Mouse (Mus musculus) duodenum, adult 2 months (tissue): ENCODE data around the gene Tmem184a. TPM values are rescaled to one million over a fixed set of nuclear protein-coding genes. Genes with fewer than 3 reads are reported as not detected.

ENCODE experiments used
- polyA plus RNA-seq: library from polyadenylated mRNA; depleted of rRNA; stranded (reverse); fragments of >200 nt; gene quantifications from 2 replicates; pipeline ENCODE4 v1.2.3, GENCODE M21; 2012; ENCODE audit warnings: low replicate concordance; rRNA removed

The Tmem184a gene
- polyA plus RNA-seq: 228 and 455 TPM in 2 replicates

DNA sequence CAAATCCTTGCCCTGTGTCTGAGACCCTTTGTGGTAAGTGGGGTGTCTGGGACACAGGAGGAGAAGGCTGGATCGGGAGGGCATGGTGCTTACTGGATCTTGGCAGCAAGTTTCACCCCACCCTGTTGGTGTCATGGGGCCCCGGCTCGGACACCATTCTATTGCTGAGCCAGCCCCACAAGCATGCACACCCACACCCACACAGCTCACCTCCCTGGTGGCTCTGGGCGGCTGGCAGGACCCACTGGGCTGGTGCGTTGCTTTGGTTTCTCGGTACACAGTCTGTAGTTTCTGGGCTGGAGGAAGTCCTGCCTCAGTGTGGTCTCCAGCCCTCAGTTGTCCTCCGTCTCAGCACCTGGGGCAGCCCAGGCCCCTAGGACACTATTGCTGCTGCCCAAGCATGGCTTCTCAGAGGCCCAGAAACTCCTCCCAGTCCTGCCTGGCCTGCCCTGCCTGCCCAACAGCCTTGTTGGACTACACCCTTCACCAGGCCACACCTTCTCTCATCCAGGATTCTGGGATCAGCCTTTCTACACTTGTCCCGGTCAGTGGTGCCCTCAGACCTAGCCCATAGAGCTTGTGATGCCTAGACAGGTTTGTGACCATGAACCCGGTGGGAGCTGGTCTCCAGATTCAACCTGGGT is at the start of gene Tmem184a:
Tmem184a (minus strand) TSS at position 380 of the 644 bp plus-strand sequence.

GRCm38 (mm10) chr5:139826357-139827055 is 6.8 kb upstream of the Tmem184a start, which contains the start of the genes Gm26938 and Psmg3:
Gm26938 (minus strand) TSS chr5:139826407.
Psmg3 (minus strand) TSS chr5:139826885.

GRCm38 (mm10) chr5:139791227-139792158 is 28.2 kb downstream of the Tmem184a start, which contains the start of gene Mafk:
Mafk (plus strand) TSS chr5:139791513.

GRCm38 (mm10) chr5:139775216-139775926 is 44.3 kb downstream of the Tmem184a start, which contains the start of gene Ints1:
Ints1 (minus strand) TSS chr5:139775674.

Other genes with a start within 250 kb of the Tmem184a start
- 11.4 and 15.2 TPM in 2 replicates for gene Micall2, start 83.6 kb downstream of the Tmem184a start, polyA plus RNA-seq
- 74.2 and 81.0 TPM in 2 replicates for gene Ints1, start 44.2 kb downstream of the Tmem184a start, polyA plus RNA-seq
- gene Mafk, start 28.4 kb downstream of the Tmem184a start, polyA plus RNA-seq: 29.6 and 42.8 TPM in 2 replicates
- 1.6 TPM in 1 of 2 replicates, not detected in the other for gene Gm26938, start 6.5 kb upstream of the Tmem184a start, polyA plus RNA-seq
- gene Psmg3, start 7.0 kb upstream of the Tmem184a start, polyA plus RNA-seq: 20.9 and 21.7 TPM in 2 replicates
- 0.24 and 0.36 TPM in 2 replicates for gene Elfn1, start 88.0 kb upstream of the Tmem184a start, polyA plus RNA-seq